Mouse (Mus musculus) cortical plate, adult 2 months (tissue): ENCODE results near the gene Gphn.

ENCODE experiments used
- CTCF ChIP-seq: fragments of 200-500 bp; IDR thresholded peaks from 2 replicates; pipeline ENCODE4 v1.5.1; 2011; ENCODE audit warnings: mild to moderate bottlenecking, control low read depth, low read length; ENCODE audit not compliant: insufficient read depth; ENCODE audit errors: extremely low read depth
- POLR2A ChIP-seq: fragments of 200-500 bp; IDR thresholded peaks from 2 replicates; pipeline ENCODE4 v1.6.1; 2011; ENCODE audit warnings: mild to moderate bottlenecking, low read length, control low read depth; ENCODE audit not compliant: insufficient read depth; ENCODE audit errors: extremely low read depth

GRCm38 (mm10) chr12:78522176-78522575, 296.0 kb downstream of the Gphn start:
- TF ChIP-seq CTCF (no peak), POLR2A (no peak)
